Mouse (Mus musculus): ENCODE measurements at regions not wholly inside any gene's neighbourhood (a gene's known extent, or its start where the extent isn't known, plus 50 kb on each side); places are given as distances from the start of the nearest gene placed in this dataset.

- no peak for DNase-seq (ENCODE audit: low read depth, low spot score)
Observed at GRCm38 (mm10) chr4:84214523-84214922, 460.6 kb downstream of the Bnc2 start.

DNA sequence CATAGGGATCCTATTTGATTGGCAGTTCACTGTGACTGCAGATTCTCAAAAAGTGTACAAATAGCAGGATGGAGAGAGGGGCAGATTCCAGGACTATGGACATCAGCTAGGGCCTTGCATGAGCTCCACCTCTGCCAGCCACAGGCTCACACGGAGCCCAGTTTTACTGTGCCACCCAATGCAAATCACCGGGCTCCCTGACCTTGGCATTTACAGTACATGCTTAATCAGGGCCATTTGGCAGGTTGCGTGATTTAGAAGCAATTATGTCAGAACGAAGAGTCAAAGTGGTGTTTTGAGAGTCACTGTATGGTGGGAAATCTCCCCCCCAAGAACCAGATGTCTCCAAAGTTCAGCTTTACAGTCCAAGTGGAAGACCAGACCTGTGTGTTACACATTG, 456.1 kb downstream of the Bnc2 start:
- no peak for DNase-seq (ENCODE audit: low read depth, low spot score)

DNA sequence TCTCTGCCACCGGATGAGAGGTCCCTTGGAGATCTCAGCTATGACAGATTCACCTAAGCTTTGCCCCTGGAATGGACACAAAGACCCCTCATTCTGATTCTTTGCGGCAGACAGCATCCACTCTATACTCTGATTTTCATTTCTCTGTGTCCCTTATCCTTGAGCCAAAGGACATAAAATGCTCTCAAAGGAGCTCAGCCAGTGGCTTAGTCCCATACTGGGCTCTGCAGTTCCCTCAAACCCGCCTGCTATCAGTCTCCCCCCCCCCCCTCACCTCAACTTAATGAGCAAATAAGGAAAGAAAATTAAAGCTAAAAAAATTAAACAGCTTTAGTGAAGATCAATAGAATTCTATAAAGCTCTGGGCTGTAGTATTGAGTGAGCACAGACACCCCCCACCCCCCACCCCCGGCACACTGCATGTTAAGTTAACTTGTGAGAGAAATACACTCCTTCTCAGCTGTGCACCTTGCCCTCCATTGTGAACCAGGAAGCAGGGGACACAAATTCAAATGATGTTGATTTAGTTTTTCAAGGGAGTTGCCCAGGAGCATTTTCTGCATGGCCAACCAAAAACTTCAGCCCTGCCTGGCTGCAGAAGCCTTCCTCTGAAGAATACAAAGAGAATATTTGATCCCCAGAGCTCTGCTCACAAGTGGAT, 452.9 kb downstream of the Bnc2 start:
- no peak for DNase-seq (ENCODE audit: low read depth, low spot score)

DNA sequence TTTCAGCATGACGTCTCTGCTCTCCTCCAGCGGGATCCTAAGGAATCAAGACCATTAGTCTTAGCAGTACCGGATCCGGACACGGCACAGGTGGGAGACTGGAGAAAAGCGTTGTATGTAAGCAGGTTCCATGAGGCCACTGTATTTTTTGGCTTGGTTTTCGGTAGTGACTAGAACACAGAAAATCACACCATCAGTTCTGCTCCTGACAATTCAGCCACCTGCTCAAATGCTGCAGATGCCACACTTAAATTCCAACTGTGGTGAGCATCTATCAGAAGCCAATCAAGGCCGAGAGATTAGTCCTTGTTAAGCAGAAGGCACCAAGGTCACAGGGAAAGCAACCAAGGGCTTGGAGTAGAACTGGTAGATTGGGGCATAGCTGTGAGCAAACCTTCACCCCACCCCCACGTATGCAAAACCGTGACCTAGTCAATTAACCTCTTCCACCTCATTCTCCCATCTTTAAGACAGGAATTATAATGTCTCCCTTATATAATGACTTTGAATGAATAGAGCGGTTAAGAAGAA, 452.2 kb downstream of the Bnc2 start:
- no peak for DNase-seq (ENCODE audit: low read depth, low spot score)

- DNase-seq (ENCODE audit: low read depth, low spot score), result no peak
Observed at GRCm38 (mm10) chr4:84224556-84224955, 450.5 kb downstream of the Bnc2 start.

All from CD4-positive, CD25-positive, alpha-beta regulatory T cell, adult 2 months (primary cell).